Mouse (Mus musculus) leukemia stem cell, adult 10-12 weeks (primary cell): ENCODE measurements around the gene Krtap10-4. TPM values are rescaled to one million over a fixed set of nuclear protein-coding genes. Genes with fewer than 3 reads are reported as not detected.

Experiments used
- polyA plus RNA-seq: library from polyadenylated mRNA; stranded (reverse); fragments of >175 nt; gene quantifications from 2 replicates; pipeline ENCODE4 v1.2.3, GENCODE M21; 2012; ENCODE audit warnings: low replicate concordance

The Krtap10-4 gene
- polyA plus RNA-seq = not detected in 2 replicates

GRCm38 (mm10) chr10:77826951-77827350 lies at the start of gene Krtap10-4:
TSS of gene Krtap10-4 (minus strand) at chr10:77827095.

GRCm38 (mm10) chr10:77861675-77862074 lies 34.8 kb upstream of the Krtap10-4 start, which contains the start of gene Gm3285:
TSS of gene Gm3285 (plus strand) at chr10:77861975.

GRCm38 (mm10) chr10:77852559-77852958 lies 25.7 kb upstream of the Krtap10-4 start, which contains the start of gene Gm10318:
TSS of gene Gm10318 (plus strand) at chr10:77852859.

GRCm38 (mm10) chr10:77846503-77846902 lies 19.6 kb upstream of the Krtap10-4 start, which contains the start of gene Gm36176:
TSS of gene Gm36176 (plus strand) at chr10:77846803.

GRCm38 (mm10) chr10:77835647-77836046 lies 8.8 kb upstream of the Krtap10-4 start, which contains the start of gene Krtap10-10:
TSS of gene Krtap10-10 (plus strand) at chr10:77835947.

GRCm38 (mm10) chr10:77814382-77814781 lies 12.5 kb downstream of the Krtap10-4 start, which contains the start of gene Gm2696:
TSS of gene Gm2696 (plus strand) at chr10:77814682.

GRCm38 (mm10) chr10:77811743-77812142 lies 15.2 kb downstream of the Krtap10-4 start, which contains the start of gene Gm9507:
TSS of gene Gm9507 (minus strand) at chr10:77811843.

GRCm38 (mm10) chr10:77798921-77799508 lies 27.9 kb downstream of the Krtap10-4 start, which contains the start of gene Gm19668:
TSS of gene Gm19668 (minus strand) at chr10:77799133.

GRCm38 (mm10) chr10:77794976-77795375 lies 31.9 kb downstream of the Krtap10-4 start, which contains the start of gene Gm9639:
TSS of gene Gm9639 (minus strand) at chr10:77795076.

GRCm38 (mm10) chr10:77787876-77788275 lies 39.0 kb downstream of the Krtap10-4 start, which contains the start of gene Gm7137:
TSS of gene Gm7137 (minus strand) at chr10:77788200.

GRCm38 (mm10) chr10:77782442-77782841 lies 44.5 kb downstream of the Krtap10-4 start, which contains the start of gene Gm3250:
TSS of gene Gm3250 (minus strand) at chr10:77782542.

GRCm38 (mm10) chr10:77776844-77777243 lies 50.1 kb downstream of the Krtap10-4 start, which contains the start of gene Gm7138:
TSS of gene Gm7138 (minus strand) at chr10:77776944.

Other genes starting within 250 kb of the Krtap10-4 start
- 22.2 and 37.6 TPM in 2 replicates for gene Pttg1ip, start 245.4 kb downstream of the Krtap10-4 start, polyA plus RNA-seq
- 36.3 and 57.5 TPM in 2 replicates for gene Sumo3, start 221.0 kb downstream of the Krtap10-4 start, polyA plus RNA-seq
- gene Gm49325, start 220.9 kb downstream of the Krtap10-4 start, polyA plus RNA-seq = not detected in 2 replicates
- 15.4 and 47.2 TPM in 2 replicates for gene Ube2g2, start 204.8 kb downstream of the Krtap10-4 start, polyA plus RNA-seq
- 0.10 and 0.16 TPM in 2 replicates for gene Tspear, start 140.5 kb downstream of the Krtap10-4 start, polyA plus RNA-seq
- gene Gm19402, start 136.3 kb downstream of the Krtap10-4 start, polyA plus RNA-seq = not detected in 2 replicates
- not detected in 2 replicates for gene Gm9508, start 129.9 kb downstream of the Krtap10-4 start, polyA plus RNA-seq
- not detected in 2 replicates for gene Gm10272, start 120.5 kb downstream of the Krtap10-4 start, polyA plus RNA-seq
- not detected in 2 replicates for gene Gm10024, start 115.6 kb downstream of the Krtap10-4 start, polyA plus RNA-seq
- gene Gm10142, start 111.3 kb downstream of the Krtap10-4 start, polyA plus RNA-seq = not detected in 2 replicates
- not detected in 2 replicates for gene Krtap12-1, start 106.5 kb downstream of the Krtap10-4 start, polyA plus RNA-seq
- not detected in 2 replicates for gene Gm10100, start 100.6 kb downstream of the Krtap10-4 start, polyA plus RNA-seq
- 0.22 TPM in 1 of 2 replicates, not detected in the other for gene Gm18596, start 84.5 kb downstream of the Krtap10-4 start, polyA plus RNA-seq
- not detected in 2 replicates for gene Gm9736, start 75.7 kb downstream of the Krtap10-4 start, polyA plus RNA-seq
- gene Gm3233, start 67.4 kb downstream of the Krtap10-4 start, polyA plus RNA-seq = not detected in 2 replicates
- 0.28 TPM in 1 of 2 replicates, not detected in the other for gene Gm3238, start 55.8 kb downstream of the Krtap10-4 start, polyA plus RNA-seq
- gene Gm7138, start 50.2 kb downstream of the Krtap10-4 start, polyA plus RNA-seq = not detected in 2 replicates
- not detected in 2 replicates for gene Gm3250, start 44.6 kb downstream of the Krtap10-4 start, polyA plus RNA-seq
- gene Gm7137, start 38.9 kb downstream of the Krtap10-4 start, polyA plus RNA-seq = not detected in 2 replicates
- not detected in 2 replicates for gene Gm9639, start 32.0 kb downstream of the Krtap10-4 start, polyA plus RNA-seq
- not detected in 2 replicates for gene Gm19668, start 28.0 kb downstream of the Krtap10-4 start, polyA plus RNA-seq
- not detected in 2 replicates for gene Gm9507, start 15.3 kb downstream of the Krtap10-4 start, polyA plus RNA-seq
- not detected in 2 replicates for gene Gm2696, start 12.4 kb downstream of the Krtap10-4 start, polyA plus RNA-seq
- gene Krtap10-10, start 8.9 kb upstream of the Krtap10-4 start, polyA plus RNA-seq = not detected in 2 replicates
- not detected in 2 replicates for gene Gm36176, start 19.7 kb upstream of the Krtap10-4 start, polyA plus RNA-seq
- not detected in 2 replicates for gene Gm10318, start 25.8 kb upstream of the Krtap10-4 start, polyA plus RNA-seq
- gene Gm3285, start 34.9 kb upstream of the Krtap10-4 start, polyA plus RNA-seq = not detected in 2 replicates
- 0.09 and 0.15 TPM in 2 replicates for gene Lrrc3, start 75.4 kb upstream of the Krtap10-4 start, polyA plus RNA-seq
- gene Trpm2, start 143.5 kb upstream of the Krtap10-4 start, polyA plus RNA-seq = 2.6 and 5.5 TPM in 2 replicates
- 16.9 and 22.6 TPM in 2 replicates for gene 1810043G02Rik, start 151.4 kb upstream of the Krtap10-4 start, polyA plus RNA-seq
- gene Pfkl, start 183.0 kb upstream of the Krtap10-4 start, polyA plus RNA-seq = 84.1 and 114 TPM in 2 replicates
- 0.14 TPM in 1 of 2 replicates, not detected in the other for gene Dnmt3l, start 214.9 kb upstream of the Krtap10-4 start, polyA plus RNA-seq
- gene Aire, start 216.5 kb upstream of the Krtap10-4 start, polyA plus RNA-seq = 1.5 and 1.6 TPM in 2 replicates
- 2.5 and 30.0 TPM in 2 replicates for gene Icosl, start 242.2 kb upstream of the Krtap10-4 start, polyA plus RNA-seq